Mouse (Mus musculus) MEL (cell line): ENCODE measurements around the gene Acsbg1. TPM values are rescaled to one million over a fixed set of nuclear protein-coding genes. Genes with fewer than 3 reads are reported as not detected.

Source experiments
- DNase-seq: peaks from one replicate; pipeline ENCODE4 v3.0.0; 2011; ENCODE audit warnings: low read depth, low spot score
- H3K27ac ChIP-seq: 2 replicates; pipeline ENCODE4 v1.5.1; 2012; ENCODE audit warnings: low read depth, mild to moderate bottlenecking, control low read depth, low read length, moderate library complexity; ENCODE audit not compliant: control insufficient read depth
- H3K27me3 ChIP-seq, 2 experiments: fragments of 150-350 bp in 1 of 2; sonication (generic) in 1 of 2; 2 replicates each; pipeline ENCODE4 v1.6.1; 2012; ENCODE audit warnings: low read length in 2 of 2, mild to moderate bottlenecking in 2 of 2, improper control_type of control experiment in 1 of 2, moderate library complexity in 1 of 2; ENCODE audit not compliant: insufficient read depth in 2 of 2, control insufficient read depth in 1 of 2
- H3K36me3 ChIP-seq, 2 experiments: 2 replicates each; pipeline ENCODE4 v1.6.1; 2012 to 2014; ENCODE audit warnings: low read length in 2 of 2, improper control_type of control experiment in 1 of 2, inconsistent platforms in 1 of 2, mild to moderate bottlenecking in 1 of 2; ENCODE audit not compliant: insufficient read depth in 2 of 2, control insufficient read depth in 1 of 2
- H3K4me1 ChIP-seq, 2 experiments: fragments of 150-350 bp in 1 of 2; sonication (generic) in 1 of 2; 2 replicates each; pipeline ENCODE4 v1.6.1; 2012; ENCODE audit warnings: low read length in 2 of 2, improper control_type of control experiment in 1 of 2, mild to moderate bottlenecking in 1 of 2; ENCODE audit not compliant: insufficient read depth in 2 of 2, control insufficient read depth in 1 of 2
- H3K4me3 ChIP-seq, 2 experiments: fragments of 150-350 bp in 1 of 2; sonication (generic) in 1 of 2; 2 replicates each; pipeline ENCODE4 v1.5.1; 2012; ENCODE audit warnings: low read depth in 2 of 2, low read length in 2 of 2, mild to moderate bottlenecking in 2 of 2, moderate library complexity in 2 of 2, control low read depth in 1 of 2, improper control_type of control experiment in 1 of 2; ENCODE audit not compliant: control insufficient read depth in 1 of 2, insufficient read depth in 1 of 2
- H3K79me2 ChIP-seq: 2 replicates; pipeline ENCODE4 v1.6.1; 2012; ENCODE audit warnings: mild to moderate bottlenecking, low read length, moderate library complexity; ENCODE audit not compliant: control insufficient read depth, poor library complexity, insufficient read depth
- H3K9ac ChIP-seq: 2 replicates; pipeline ENCODE4 v1.6.1; 2012; ENCODE audit warnings: low read depth, mild to moderate bottlenecking, control low read depth, low read length, moderate library complexity; ENCODE audit not compliant: control insufficient read depth, poor library complexity, severe bottlenecking
- H3K9me3 ChIP-seq: fragments of 150-350 bp; sonication (generic); replicated peaks from 2 replicates; pipeline ENCODE4 v1.6.1; 2012; ENCODE audit warnings: mild to moderate bottlenecking, low read length, improper control_type of control experiment, moderate library complexity; ENCODE audit not compliant: insufficient read depth
- CTCF ChIP-seq, 3 experiments: IDR thresholded peaks in 2 of 3; conservative IDR thresholded peaks in 1 of 3; 2 replicates each; pipeline ENCODE4 v1.5.1; 2011 to 2012; ENCODE audit warnings: low read length in 3 of 3, low read depth in 2 of 3, mild to moderate bottlenecking in 2 of 3, improper control_type of control experiment in 1 of 3, inconsistent platforms in 1 of 3, mixed read lengths in 1 of 3, moderate library complexity in 1 of 3; ENCODE audit not compliant: control insufficient read depth in 1 of 3, insufficient read depth in 1 of 3, poor library complexity in 1 of 3, severe bottlenecking in 1 of 3
- ELF1 ChIP-seq: IDR thresholded peaks from 2 replicates; pipeline ENCODE4 v1.6.1; 2014; ENCODE audit warnings: low read depth, mild to moderate bottlenecking, inconsistent platforms, low read length, improper control_type of control experiment, moderate library complexity
- EP300 ChIP-seq, 2 experiments: IDR thresholded peaks; 2 replicates each; pipeline ENCODE4 v1.6.1; 2011; ENCODE audit warnings: improper control_type of control experiment in 2 of 2, low read length in 2 of 2, low read depth in 1 of 2, mild to moderate bottlenecking in 1 of 2
- ETS1 ChIP-seq: IDR thresholded peaks from 2 replicates; pipeline ENCODE4 v1.6.1; 2012; ENCODE audit warnings: low read depth, mild to moderate bottlenecking, inconsistent platforms, low read length, improper control_type of control experiment, moderate library complexity
- GABPA ChIP-seq: IDR thresholded peaks from 2 replicates; pipeline ENCODE4 v1.6.1; 2012; ENCODE audit warnings: low read depth, mild to moderate bottlenecking, inconsistent platforms, low read length, improper control_type of control experiment, moderate library complexity
- GATA1 ChIP-seq: IDR thresholded peaks from 2 replicates; pipeline ENCODE4 v1.6.1; 2011; ENCODE audit warnings: low read depth, low read length, improper control_type of control experiment
- HCFC1 ChIP-seq: IDR thresholded peaks from 2 replicates; pipeline ENCODE4 v1.6.1; 2012; ENCODE audit warnings: low read depth, mild to moderate bottlenecking, inconsistent platforms, low read length, improper control_type of control experiment, moderate library complexity
- JUND ChIP-seq: IDR thresholded peaks from 2 replicates; pipeline ENCODE4 v1.6.1; 2011; ENCODE audit warnings: low read depth, mild to moderate bottlenecking, improper control_type of control experiment, low read length
- KAT2A ChIP-seq: conservative IDR thresholded peaks from 2 replicates; pipeline ENCODE4 v1.6.1; 2012; ENCODE audit warnings: low read depth, low read length, improper control_type of control experiment, inconsistent platforms
- MAFK ChIP-seq: IDR thresholded peaks from 2 replicates; pipeline ENCODE4 v1.6.1; 2011; ENCODE audit warnings: low read depth, mild to moderate bottlenecking, low read length, improper control_type of control experiment, borderline replicate concordance
- MAX ChIP-seq: IDR thresholded peaks from 2 replicates; pipeline ENCODE4 v1.6.1; 2011; ENCODE audit warnings: low read length, improper control_type of control experiment
- MAZ ChIP-seq: IDR thresholded peaks from 2 replicates; pipeline ENCODE4 v1.6.1; 2012; ENCODE audit warnings: low read depth, mild to moderate bottlenecking, inconsistent platforms, low read length, improper control_type of control experiment
- MEF2A ChIP-seq: IDR thresholded peaks from 2 replicates; pipeline ENCODE4 v1.6.1; 2014; ENCODE audit warnings: low read depth, mild to moderate bottlenecking, inconsistent platforms, low read length, improper control_type of control experiment; ENCODE audit not compliant: poor library complexity, insufficient replicate concordance, severe bottlenecking; ENCODE audit errors: extremely low read depth
- MXI1 ChIP-seq: IDR thresholded peaks from 2 replicates; pipeline ENCODE4 v1.6.1; 2011; ENCODE audit warnings: mild to moderate bottlenecking, low read depth, low read length, improper control_type of control experiment
- MYB ChIP-seq: IDR thresholded peaks from 2 replicates; pipeline ENCODE4 v1.6.1; 2011; ENCODE audit warnings: mild to moderate bottlenecking, low read depth, low read length, improper control_type of control experiment
- MYC ChIP-seq: IDR thresholded peaks from 2 replicates; pipeline ENCODE4 v1.6.1; 2011; ENCODE audit warnings: low read depth, mild to moderate bottlenecking, low read length, improper control_type of control experiment, moderate library complexity
- NELFE ChIP-seq: IDR thresholded peaks from 2 replicates; pipeline ENCODE4 v1.6.1; 2011; ENCODE audit warnings: low read depth, low read length, improper control_type of control experiment
- POLR2AphosphoS2 ChIP-seq: IDR thresholded peaks from 2 replicates; pipeline ENCODE4 v1.6.1; 2011; ENCODE audit warnings: low read length, improper control_type of control experiment
- RAD21 ChIP-seq: IDR thresholded peaks from 2 replicates; pipeline ENCODE4 v1.6.1; 2011; ENCODE audit warnings: mild to moderate bottlenecking, low read depth, low read length, improper control_type of control experiment
- RCOR1 ChIP-seq: IDR thresholded peaks from 2 replicates; pipeline ENCODE4 v1.6.1; 2012; ENCODE audit warnings: low read depth, mild to moderate bottlenecking, inconsistent platforms, low read length, improper control_type of control experiment
- SIN3A ChIP-seq: IDR thresholded peaks from 2 replicates; pipeline ENCODE4 v1.6.1; 2012; ENCODE audit warnings: low read length, improper control_type of control experiment, inconsistent platforms
- SMC3 ChIP-seq: IDR thresholded peaks from 2 replicates; pipeline ENCODE4 v1.6.1; 2011; ENCODE audit warnings: low read depth, low read length, improper control_type of control experiment
- TCF12 ChIP-seq: IDR thresholded peaks from 2 replicates; pipeline ENCODE4 v1.6.1; 2014; ENCODE audit warnings: low read depth, mild to moderate bottlenecking, inconsistent platforms, low read length, improper control_type of control experiment, moderate library complexity
- USF1 ChIP-seq: IDR thresholded peaks from 2 replicates; pipeline ENCODE4 v1.6.1; 2014; ENCODE audit warnings: low read depth, mild to moderate bottlenecking, inconsistent platforms, low read length, improper control_type of control experiment, moderate library complexity
- USF2 ChIP-seq, 2 experiments: IDR thresholded peaks; 2 replicates each; pipeline ENCODE4 v1.6.1; 2011 to 2012; ENCODE audit warnings: improper control_type of control experiment in 2 of 2, low read length in 2 of 2, borderline replicate concordance in 1 of 2, inconsistent platforms in 1 of 2, low read depth in 1 of 2, mild to moderate bottlenecking in 1 of 2; ENCODE audit not compliant: insufficient read depth in 1 of 2
- ZC3H11A ChIP-seq: IDR thresholded peaks from 2 replicates; pipeline ENCODE4 v1.6.1; 2012; ENCODE audit warnings: low read depth, mild to moderate bottlenecking, inconsistent platforms, low read length, improper control_type of control experiment
- ZKSCAN1 ChIP-seq: IDR thresholded peaks from 2 replicates; pipeline ENCODE4 v1.6.1; 2012; ENCODE audit warnings: low read depth, mild to moderate bottlenecking, inconsistent platforms, low read length, improper control_type of control experiment, moderate library complexity
- ZMIZ1 ChIP-seq: IDR thresholded peaks from 2 replicates; pipeline ENCODE4 v1.6.1; 2012; ENCODE audit warnings: low read depth, mild to moderate bottlenecking, inconsistent platforms, low read length, improper control_type of control experiment, moderate library complexity
- ZNF384 ChIP-seq: IDR thresholded peaks from 2 replicates; pipeline ENCODE4 v1.6.1; 2012; ENCODE audit warnings: low read depth, mild to moderate bottlenecking, inconsistent platforms, low read length, improper control_type of control experiment
- polyA plus RNA-seq, 2 experiments: library from polyadenylated mRNA; stranded (reverse) in 1 of 2; unstranded in 1 of 2; fragments of >175 nt in 1 of 2; fragments of >200 nt in 1 of 2; gene quantifications; 2 replicates each; pipeline versions ENCODE4 v1.2.1 to v1.2.4; 2012; ENCODE audit warnings: low replicate concordance in 2 of 2, low read depth in 1 of 2; ENCODE audit not compliant: insufficient read length in 2 of 2, insufficient read depth in 1 of 2, missing spikeins in 1 of 2
- total RNA-seq: library from RNA; depleted of rRNA; stranded (reverse); fragments of 300-350 nt; gene quantifications from 2 replicates; pipeline ENCODE4 v1.2.3, GENCODE M21; 2012

The Acsbg1 gene
- total and polyA plus RNA-seq, 3 experiments, result 8.3 to 8.8 TPM; not detected in 1

- Histone ChIP-seq H3K27ac (no peak overlapping the region), H3K9me3 (no peaks in the 10 kb centered on the region), H3K27me3 (peaks cover 2 to 5% of the 10 kb centered on the region in 2 experiments; a peak in 2 of 4 replicates), H3K36me3 (no peaks in the 10 kb centered on the region), H3K9ac (no peak overlapping the region)
- TF ChIP-seq MYC (no peak), MEF2A (no peak), GATA1 (no peak), HCFC1 (no peak), MAFK (no peak), ELF1 (no peak), MAX (no peak), USF2 (IDR thresholded peaks at IDR 0.05; ENCODE audit: borderline replicate concordance in 1 of 2, insufficient read depth in 1 of 2, low read depth in 1 of 2, low read length in 2 of 2) (no peak), MAZ (no peak), RCOR1 (no peak), ZMIZ1 (no peak), ZKSCAN1 (no peak), CTCF (IDR thresholded peaks at IDR 0.05 in 2 of 3, conservative IDR thresholded peaks at IDR 0.05 in 1 of 3; ENCODE audit: control insufficient read depth in 1 of 3, insufficient read depth in 1 of 3, low read depth in 2 of 3, low read length in 3 of 3, poor library complexity in 1 of 3, severe bottlenecking in 1 of 3) (no peak), SIN3A (no peak), POLR2AphosphoS2 (no peak)
- TF ChIP-seq, all 39 proteins: peak for 0
- no peaks in the 10 kb centered on the region for H3K79me2 ChIP-seq
- H3K4me3 ChIP-seq, result no peak overlapping the region
- H3K4me1 ChIP-seq, result no peaks in the 10 kb centered on the region
- DNase-seq, result no peak
Observed at GRCm38 (mm10) chr9:54682846-54683245, 21.2 kb upstream of the Acsbg1 start.

GRCm38 (mm10) chr9:54676531-54676986, 14.9 kb upstream of the Acsbg1 start:
- Histone ChIP-seq H3K4me3 (peak overlapping the region; percentile 43 to 52), H3K27ac (no peak overlapping the region), H3K9me3 (no peaks in the 10 kb centered on the region), H3K79me2 (no peaks in the 10 kb centered on the region), H3K9ac (peak overlapping the region; percentile 32), H3K27me3 (peaks cover 0 to 1% of the 10 kb centered on the region in 2 experiments; a peak in 1 of 4 replicates), H3K4me1 (no peaks in the 10 kb centered on the region), H3K36me3 (no peaks in the 10 kb centered on the region)
- peak; percentile 78 for DNase-seq
- TF ChIP-seq USF1, result no peak
- no peak for TF ChIP-seq ZNF384
- peak; percentile 69 for TF ChIP-seq SMC3
- peak; percentile 74 for TF ChIP-seq RAD21
- no peak for TF ChIP-seq EP300 (IDR thresholded peaks at IDR 0.05; ENCODE audit: low read depth in 1 of 2, low read length in 2 of 2)
- TF ChIP-seq RCOR1, result no peak
- TF ChIP-seq GABPA, result no peak
- TF ChIP-seq USF2 (IDR thresholded peaks at IDR 0.05; ENCODE audit: borderline replicate concordance in 1 of 2, insufficient read depth in 1 of 2, low read depth in 1 of 2, low read length in 2 of 2), result no peak
- peak; percentile 66; the same call in 1 of the 2 replicates for TF ChIP-seq MAZ
- no peak for TF ChIP-seq KAT2A
- no peak for TF ChIP-seq ETS1
- peak; percentile 64 to 90 (median 66) for TF ChIP-seq CTCF (IDR thresholded peaks at IDR 0.05 in 2 of 3, conservative IDR thresholded peaks at IDR 0.05 in 1 of 3; ENCODE audit: control insufficient read depth in 1 of 3, insufficient read depth in 1 of 3, low read depth in 2 of 3, low read length in 3 of 3, poor library complexity in 1 of 3, severe bottlenecking in 1 of 3)
- TF ChIP-seq ZKSCAN1, result no peak
- TF ChIP-seq MYC, result no peak
- TF ChIP-seq ZC3H11A, result peak; percentile 67
- no peak for TF ChIP-seq NELFE
- 0 out of 2 replicates have a peak, but pooled peaks have one; percentile 2 for TF ChIP-seq MXI1
- no peak for TF ChIP-seq MAX
- TF ChIP-seq JUND, result no peak
- no peak for TF ChIP-seq MYB
- no peak for TF ChIP-seq TCF12
- peak; percentile 56; the same call in 1 of the 2 replicates for TF ChIP-seq SIN3A
- no peak for TF ChIP-seq ZMIZ1
